Comparison of ENCODE assay signal across 18 mouse cellular contexts in the genomic region with DNA sequence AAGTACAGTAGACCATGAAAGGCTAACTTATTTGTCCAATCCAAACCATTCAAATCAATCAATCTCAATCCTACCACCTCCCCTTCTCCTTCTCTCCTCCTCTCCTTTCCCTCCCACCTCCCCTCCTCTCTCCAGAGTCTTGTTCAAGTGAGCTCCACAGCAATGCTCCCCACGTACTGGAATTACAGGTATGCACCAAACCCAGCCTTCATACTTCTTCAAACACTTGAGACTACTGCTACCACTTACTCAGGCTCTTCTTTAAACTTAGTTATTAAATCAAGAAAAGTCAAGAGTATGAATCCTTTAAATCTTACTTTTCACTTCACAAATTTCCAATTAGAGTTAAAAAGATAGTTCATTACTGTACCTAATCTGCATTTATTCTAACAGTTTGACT. TPM values are rescaled to one million over a fixed set of nuclear protein-coding genes. Genes with fewer than 3 reads are reported as not detected.
DNase-seq lines count a peak whose midpoint lies in the region; ATAC-seq and TF ChIP-seq lines count a peak whose summit lies in the region.
"Had no signal": no experiment of that assay in that cellular context is flagged by ENCODE, and none has a peak within 500 bp of the region (broad histone marks: within the 10 kb centered on the region; RNA-seq: fewer than 3 reads in every experiment).

No protein-coding gene starts in this region.

- peak overlapping the region; percentile 24; the same call in 1 of the 2 replicates for H3K4me2 ChIP-seq in forebrain, embryonic 13.5 days
- H3K4me2 ChIP-seq in forebrain, embryonic 15.5 days (replicated peaks): no peak overlapping the region
- H3K4me2 ChIP-seq in heart, embryonic 16.5 days (ENCODE audit: low read depth, low read length): peak overlapping the region; percentile 40
- peak overlapping the region; percentile 44 for H3K4me2 ChIP-seq in lung, embryonic 14.5 days

- no peaks in the 10 kb centered on the region for H3K9me3 ChIP-seq in forebrain, embryonic 13.5 days (replicated peaks)
- no peaks in the 10 kb centered on the region for H3K9me3 ChIP-seq in forebrain, embryonic 15.5 days
- no peaks in the 10 kb centered on the region for H3K9me3 ChIP-seq in heart, embryonic 16.5 days (replicated peaks; ENCODE audit: control insufficient read depth, low read length)
- H3K9me3 ChIP-seq in lung, embryonic 14.5 days (ENCODE audit: low read depth, low read length): no peaks in the 10 kb centered on the region
- H3K9me3 ChIP-seq: limb, embryonic 12.5 days; midbrain, embryonic 15.5 days had no signal

- no peak for TF ChIP-seq POLR2A in cortical plate, adult 2 months (IDR thresholded peaks at IDR 0.05; ENCODE audit: extremely low read depth, insufficient read depth, low read length)

- no peak overlapping the region for H3K27ac ChIP-seq in forebrain, embryonic 13.5 days
- no peak overlapping the region for H3K27ac ChIP-seq in forebrain, embryonic 15.5 days (replicated peaks)
- no peak overlapping the region for H3K27ac ChIP-seq in heart, embryonic 16.5 days (ENCODE audit: low read length)
- no peak overlapping the region; the same call in 1 of the 2 replicates for H3K27ac ChIP-seq in lung, embryonic 14.5 days (ENCODE audit: low read depth)
- no peak overlapping the region for H3K27ac ChIP-seq in cortical plate, adult 2 months (ENCODE audit: insufficient read depth, low read length)
- H3K27ac ChIP-seq: gastrocnemius, adult 2 months; limb, embryonic 12.5 days; macrophage; midbrain, embryonic 15.5 days had no signal

- no peak overlapping the region for H3K9ac ChIP-seq in forebrain, embryonic 13.5 days
- H3K9ac ChIP-seq in forebrain, embryonic 15.5 days (replicated peaks): no peak overlapping the region
- no peak overlapping the region for H3K9ac ChIP-seq in heart, embryonic 16.5 days (ENCODE audit: low read length)
- no peak overlapping the region for H3K9ac ChIP-seq in lung, embryonic 14.5 days
- H3K9ac ChIP-seq: limb, embryonic 12.5 days; midbrain, embryonic 15.5 days had no signal

- no peaks in the 10 kb centered on the region for H3K36me3 ChIP-seq in forebrain, embryonic 13.5 days (ENCODE audit: poor library complexity, severe bottlenecking)
- no peaks in the 10 kb centered on the region for H3K36me3 ChIP-seq in forebrain, embryonic 15.5 days
- no peaks in the 10 kb centered on the region for H3K36me3 ChIP-seq in heart, embryonic 16.5 days (ENCODE audit: control insufficient read depth, insufficient read depth)
- H3K36me3 ChIP-seq in lung, embryonic 14.5 days (ENCODE audit: insufficient read depth): peaks cover 8% of the 10 kb centered on the region; the same call in 1 of the 2 replicates
- H3K36me3 ChIP-seq: midbrain, embryonic 15.5 days had no signal

- no peak for TF ChIP-seq CTCF in lung, embryonic 14.5 days (IDR thresholded peaks at IDR 0.05; ENCODE audit: low read depth)
- no peak for TF ChIP-seq CTCF in cortical plate, adult 2 months (IDR thresholded peaks at IDR 0.05; ENCODE audit: extremely low read depth, insufficient read depth, low read length)

- no peaks in the 10 kb centered on the region for H3K27me3 ChIP-seq in forebrain, embryonic 13.5 days
- H3K27me3 ChIP-seq in forebrain, embryonic 15.5 days: no peaks in the 10 kb centered on the region
- no peaks in the 10 kb centered on the region for H3K27me3 ChIP-seq in heart, embryonic 16.5 days (ENCODE audit: control insufficient read depth, insufficient read depth, low read length)
- H3K27me3 ChIP-seq in lung, embryonic 14.5 days (ENCODE audit: insufficient read depth, low read length): no peaks in the 10 kb centered on the region
- H3K27me3 ChIP-seq: limb, embryonic 12.5 days; midbrain, embryonic 15.5 days had no signal

- no peak for ATAC-seq in forebrain, embryonic 13.5 days
- ATAC-seq in forebrain, embryonic 15.5 days (replicated peaks): no peak
- no peak for ATAC-seq in heart, embryonic 16.5 days (replicated peaks; ENCODE audit: extremely low read depth, insufficient read depth, low FRiP score)
- no peak for ATAC-seq in lung, embryonic 14.5 days (ENCODE audit: insufficient read depth)
- ATAC-seq: midbrain, embryonic 15.5 days had no signal

- no peak for DNase-seq in heart, postnatal 14 days
- DNase-seq in lung, embryonic 14.5 days: peak; percentile 60
- DNase-seq in lung, postnatal 4 days: no peak
- no peak for DNase-seq in right cerebral cortex, postnatal 4 days
- DNase-seq: cerebellum, adult 9-11 months; embryo, embryonic 11 days; gastrocnemius, adult 2 months; heart, postnatal 10 days; kidney, adult 2 months; kidney, postnatal 25 days; right cerebral cortex, postnatal 14 days had no signal

- peaks cover 32% of the 10 kb centered on the region for H3K4me1 ChIP-seq in forebrain, embryonic 13.5 days
- H3K4me1 ChIP-seq in forebrain, embryonic 15.5 days: peaks cover 42% of the 10 kb centered on the region
- H3K4me1 ChIP-seq in heart, embryonic 16.5 days (ENCODE audit: control insufficient read depth, insufficient read depth, low read length): peaks cover 35% of the 10 kb centered on the region
- peaks cover 3% of the 10 kb centered on the region; the same call in 1 of the 2 replicates for H3K4me1 ChIP-seq in lung, embryonic 14.5 days (ENCODE audit: insufficient read depth)
- peaks cover 3% of the 10 kb centered on the region for H3K4me1 ChIP-seq in cortical plate, adult 2 months (ENCODE audit: control insufficient read depth, insufficient read depth, low read length)

- WGBS in forebrain, embryonic 13.5 days: 63% methylated on average over 1 of the region's 1 CpGs
- WGBS in forebrain, embryonic 15.5 days: 36% methylated on average over 1 of the region's 1 CpGs
- 29% methylated on average over 1 of the region's 1 CpGs for WGBS in heart, embryonic 16.5 days
- 28% methylated on average over 1 of the region's 1 CpGs for WGBS in lung, embryonic 14.5 days

- intact Hi-C loops in heart, postnatal 14 days (cut with DNase I): no loop called here

- H3K4me3 ChIP-seq in forebrain, embryonic 13.5 days: no peak overlapping the region
- no peak overlapping the region for H3K4me3 ChIP-seq in forebrain, embryonic 15.5 days
- H3K4me3 ChIP-seq in heart, embryonic 16.5 days (ENCODE audit: low read length): no peak overlapping the region
- no peak overlapping the region for H3K4me3 ChIP-seq in lung, embryonic 14.5 days (ENCODE audit: low read depth, low read length)
- H3K4me3 ChIP-seq in cortical plate, adult 2 months (ENCODE audit: insufficient read depth, low read length): peak overlapping the region; percentile 15; the same call in 1 of the 2 replicates
- H3K4me3 ChIP-seq: gastrocnemius, adult 2 months; limb, embryonic 12.5 days had no signal

RNA-seq across cellular contexts. Expression of gene Hnrnpll, which starts 3.6 kb away (rescaled TPM):
- polyA plus RNA-seq in forebrain, embryonic 13.5 days (2015; fragmentation: Nextera tagmentation; extraction: Ambion mirVana): 82.6 and 85.4 TPM in 2 replicates
- 84.5 and 87.9 TPM in 2 replicates for polyA plus RNA-seq in forebrain, embryonic 15.5 days (2015; fragmentation: Nextera tagmentation; extraction: Ambion mirVana)
- 38.7 and 44.4 TPM in 2 replicates for polyA plus RNA-seq in heart, embryonic 16.5 days (2015; fragmentation: Nextera tagmentation; extraction: Ambion mirVana)
- 10 to 100 TPM; 27.0 to 29.3 TPM for total RNA-seq in heart, postnatal 14 days (2021)
- polyA plus RNA-seq in lung, embryonic 14.5 days (2014; fragmentation: Nextera tagmentation; extraction: Ambion mirVana): 92.3 and 93.1 TPM in 2 replicates
- polyA plus RNA-seq in cortical plate, adult 2 months (2012; rRNA removed): 48.1 and 48.2 TPM in 2 replicates
